Mouse (Mus musculus) layer of hippocampus, postnatal 36 days (tissue): ENCODE measurements around the gene Upf2. TPM values are rescaled to one million over a fixed set of nuclear protein-coding genes. Genes with fewer than 3 reads are reported as not detected.
"Not testable (repeated sequence)": the region's sequence is repeated elsewhere in the genome, so short reads cannot be mapped to it uniquely, and the experiment has no call there.

ENCODE experiments used
- DNase-seq, 2 experiments: peaks; one replicate each; pipeline ENCODE4 v3.0.0; 2022
- total RNA-seq, 2 experiments: library from RNA; stranded (reverse); gene quantifications; 2 replicates each; pipeline ENCODE4 v1.2.3; 2021

Upf2 gene
- total RNA-seq, 2 experiments from 2014 or later = 46.4 to 48.2 TPM

- DNase-seq = no peak
Observed at GRCm38 (mm10) chr2:5950305-5950704, 964 bp upstream of the Upf2 start.

- DNase-seq = no peak
Observed at GRCm38 (mm10) chr2:5951621-5952211, 447 bp downstream of the Upf2 start.

- DNase-seq = no peak
Observed at GRCm38 (mm10) chr2:5957705-5958104, 6.4 kb downstream of the Upf2 start.

GRCm38 (mm10) chr2:5962265-5962664 is 11.0 kb downstream of the Upf2 start:
- no peak for DNase-seq

GRCm38 (mm10) chr2:5963729-5964128 is 12.5 kb downstream of the Upf2 start:
- DNase-seq = not testable (repeated sequence)

GRCm38 (mm10) chr2:5965972-5966371 is 14.7 kb downstream of the Upf2 start:
- DNase-seq = no peak

- DNase-seq = not testable (repeated sequence)
Observed at GRCm38 (mm10) chr2:5970629-5971028, 19.4 kb downstream of the Upf2 start.

- no peak for DNase-seq
Observed at GRCm38 (mm10) chr2:5977532-5977931, 26.3 kb downstream of the Upf2 start.

- DNase-seq = peak in 1 of 2 experiments; percentile 15
Observed at GRCm38 (mm10) chr2:5995538-5995937, 44.3 kb downstream of the Upf2 start.

GRCm38 (mm10) chr2:6003949-6004348 is 52.7 kb downstream of the Upf2 start:
- DNase-seq = no peak

GRCm38 (mm10) chr2:6014532-6014931 is 63.3 kb downstream of the Upf2 start:
- DNase-seq = no peak

- not testable (repeated sequence) for DNase-seq
Observed at GRCm38 (mm10) chr2:6015182-6015581, 63.9 kb downstream of the Upf2 start.

- no peak for DNase-seq
Observed at GRCm38 (mm10) chr2:6020570-6020969, 69.3 kb downstream of the Upf2 start.

- DNase-seq = no peak
Observed at GRCm38 (mm10) chr2:6042644-6043043, 91.4 kb downstream of the Upf2 start.

GRCm38 (mm10) chr2:6046796-6047195 is 95.5 kb downstream of the Upf2 start:
- DNase-seq = no peak

GRCm38 (mm10) chr2:6048570-6048969 is 97.3 kb downstream of the Upf2 start:
- no peak for DNase-seq

GRCm38 (mm10) chr2:6049018-6049417 is 97.7 kb downstream of the Upf2 start:
- no peak for DNase-seq

GRCm38 (mm10) chr2:6055466-6055865 is 104.2 kb downstream of the Upf2 start:
- no peak for DNase-seq

- DNase-seq = no peak
Observed at GRCm38 (mm10) chr2:6056518-6056917, 105.2 kb downstream of the Upf2 start.

- DNase-seq = no peak
Observed at GRCm38 (mm10) chr2:6059291-6059690, 108.0 kb downstream of the Upf2 start.

- no peak for DNase-seq
Observed at GRCm38 (mm10) chr2:6060071-6060804, 109.0 kb downstream of the Upf2 start.

GRCm38 (mm10) chr2:6067341-6067740 is 116.1 kb downstream of the Upf2 start:
- no peak for DNase-seq

- DNase-seq = no peak
Observed at GRCm38 (mm10) chr2:6070925-6071324, 119.7 kb downstream of the Upf2 start.
